Mouse (Mus musculus): ENCODE data around the gene Tmem150a. TPM values are rescaled to one million over a fixed set of nuclear protein-coding genes. Genes with fewer than 3 reads are reported as not detected.

The Tmem150a gene
- polyA plus RNA-seq, 1 experiment from 2014 or later, result 16.4 TPM

- 89% methylated on average over 4 of the region's 4 CpGs for WGBS
- no peak for ATAC-seq
Measured at GRCm38 (mm10) chr6:72367460-72367974, 12.3 kb downstream of the Tmem150a start.

GRCm38 (mm10) chr6:72369557-72369956 lies 14.3 kb downstream of the Tmem150a start:
- Histone ChIP-seq H3K4me2 (ENCODE audit: low read depth, low read length) (no peak overlapping the region), H3K9me3 (ENCODE audit: control insufficient read depth, low read length) (no peaks in the 10 kb centered on the region), H3K27me3 (replicated peaks; ENCODE audit: control insufficient read depth, insufficient read depth, low read length) (no peaks in the 10 kb centered on the region), H3K4me1 (ENCODE audit: control insufficient read depth, insufficient read depth, low read length) (peaks cover 22% of the 10 kb centered on the region; the same call in 1 of the 2 replicates), H3K4me3 (ENCODE audit: low read length) (no peak overlapping the region), H3K36me3 (ENCODE audit: control insufficient read depth, insufficient read depth, low read length) (no peaks in the 10 kb centered on the region), H3K27ac (ENCODE audit: low read length) (no peak overlapping the region), H3K9ac (ENCODE audit: low read depth, low read length) (no peak overlapping the region)
- ATAC-seq, result no peak
- 75% methylated on average over 4 of the region's 4 CpGs for WGBS

More at GRCm38 (mm10) chr6:72367460-72367974, 12.3 kb downstream of the Tmem150a start:
- Histone ChIP-seq H3K9me3 (ENCODE audit: control insufficient read depth, low read length) (no peaks in the 10 kb centered on the region), H3K4me3 (ENCODE audit: low read length) (no peak overlapping the region), H3K4me1 (ENCODE audit: control insufficient read depth, insufficient read depth, low read length) (peaks cover 13% of the 10 kb centered on the region; the same call in 1 of the 2 replicates), H3K9ac (ENCODE audit: low read depth, low read length) (no peak overlapping the region), H3K4me2 (ENCODE audit: low read depth, low read length) (no peak overlapping the region), H3K36me3 (ENCODE audit: control insufficient read depth, insufficient read depth, low read length) (no peaks in the 10 kb centered on the region), H3K27ac (ENCODE audit: low read length) (no peak overlapping the region), H3K27me3 (replicated peaks; ENCODE audit: control insufficient read depth, insufficient read depth, low read length) (no peaks in the 10 kb centered on the region)

DNA sequence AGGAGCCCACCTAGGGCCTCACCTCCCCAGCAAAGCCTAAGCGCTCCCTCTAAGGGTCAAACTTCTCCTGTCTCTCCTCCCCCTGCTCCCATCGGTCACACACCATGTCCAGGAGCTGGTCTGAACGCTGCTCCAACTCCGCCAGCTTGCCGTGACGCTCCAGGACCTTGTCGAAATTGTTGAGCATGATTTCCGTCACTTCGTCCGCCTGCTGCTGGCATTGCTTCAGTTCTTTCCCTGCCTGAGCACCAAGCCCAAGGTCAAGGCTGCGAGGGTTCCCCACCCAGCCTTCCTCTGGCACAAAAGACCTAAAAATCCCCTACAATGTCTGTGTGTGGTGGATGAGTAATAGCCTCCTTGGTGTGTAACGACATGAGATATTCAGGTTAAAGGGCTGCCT lies 14.8 kb downstream of the Tmem150a start:
- H3K4me1 ChIP-seq (ENCODE audit: control insufficient read depth, insufficient read depth, low read length), result peaks cover 25% of the 10 kb centered on the region
- no peak overlapping the region for H3K4me3 ChIP-seq (ENCODE audit: low read length)
- no peaks in the 10 kb centered on the region for H3K36me3 ChIP-seq (ENCODE audit: control insufficient read depth, insufficient read depth, low read length)
- ATAC-seq, result no peak
- no peak overlapping the region for H3K27ac ChIP-seq (ENCODE audit: low read length)
- H3K9me3 ChIP-seq (ENCODE audit: control insufficient read depth, low read length), result no peaks in the 10 kb centered on the region
- no peak overlapping the region; the same call in 1 of the 2 replicates for H3K9ac ChIP-seq (ENCODE audit: low read depth, low read length)
- H3K27me3 ChIP-seq (replicated peaks; ENCODE audit: control insufficient read depth, insufficient read depth, low read length), result no peaks in the 10 kb centered on the region
- no peak overlapping the region for H3K4me2 ChIP-seq (ENCODE audit: low read depth, low read length)
- WGBS, result 78% methylated on average over 12 of the region's 12 CpGs

DNA sequence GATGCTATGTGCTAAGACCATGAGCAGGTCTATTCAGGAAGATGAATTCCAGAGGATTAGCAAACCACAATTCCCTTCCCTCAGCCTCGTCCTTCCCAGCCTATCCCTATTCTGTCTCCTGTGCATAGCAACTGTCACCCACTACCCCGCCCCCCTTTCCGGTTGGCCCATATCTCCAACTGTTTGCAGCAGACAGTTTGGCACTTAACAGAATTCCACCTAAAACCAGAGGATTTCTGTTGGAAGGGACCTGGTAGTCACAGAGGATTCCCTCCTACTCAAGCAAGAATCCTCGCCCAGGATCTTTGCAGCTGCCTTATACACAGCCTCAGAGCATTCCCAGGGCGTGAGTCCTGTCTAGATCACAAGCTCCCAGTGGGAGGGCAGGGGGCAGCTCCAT lies 15.9 kb downstream of the Tmem150a start:
- Histone ChIP-seq H3K27ac (ENCODE audit: low read length) (no peak overlapping the region), H3K9me3 (ENCODE audit: control insufficient read depth, low read length) (no peaks in the 10 kb centered on the region), H3K4me1 (ENCODE audit: control insufficient read depth, insufficient read depth, low read length) (peaks cover 25% of the 10 kb centered on the region), H3K9ac (ENCODE audit: low read depth, low read length) (no peak overlapping the region), H3K4me2 (ENCODE audit: low read depth, low read length) (no peak overlapping the region), H3K27me3 (replicated peaks; ENCODE audit: control insufficient read depth, insufficient read depth, low read length) (no peaks in the 10 kb centered on the region), H3K36me3 (ENCODE audit: control insufficient read depth, insufficient read depth, low read length) (no peaks in the 10 kb centered on the region), H3K4me3 (ENCODE audit: low read length) (no peak overlapping the region)
- 38% methylated on average over 5 of the region's 5 CpGs for WGBS
- ATAC-seq, result peak; percentile 37; the same call in 1 of the 2 replicates

DNA sequence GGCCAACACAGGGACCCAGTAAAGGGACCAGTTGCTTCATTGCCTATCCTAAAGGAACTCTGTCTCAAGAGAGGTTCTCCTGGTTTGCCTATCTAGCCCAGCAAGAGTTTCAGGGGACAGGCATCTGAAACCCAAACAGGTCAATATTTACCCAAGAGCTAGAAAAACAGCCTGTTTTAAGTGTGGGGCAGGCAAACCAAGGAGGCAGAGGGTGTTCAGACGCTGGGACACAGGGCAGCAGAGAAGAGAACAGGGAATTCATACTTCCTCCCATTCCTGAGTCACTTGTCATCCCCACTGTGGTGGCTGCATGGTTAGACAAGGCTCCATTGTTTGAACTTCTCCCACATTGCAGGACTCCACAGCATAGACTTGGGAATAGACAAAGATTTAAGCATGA lies 16.3 kb downstream of the Tmem150a start:
- Histone ChIP-seq H3K4me1 (ENCODE audit: control insufficient read depth, insufficient read depth, low read length) (peaks cover 25% of the 10 kb centered on the region), H3K9ac (ENCODE audit: low read depth, low read length) (no peak overlapping the region), H3K36me3 (ENCODE audit: control insufficient read depth, insufficient read depth, low read length) (no peaks in the 10 kb centered on the region), H3K27me3 (replicated peaks; ENCODE audit: control insufficient read depth, insufficient read depth, low read length) (no peaks in the 10 kb centered on the region), H3K9me3 (ENCODE audit: control insufficient read depth, low read length) (no peaks in the 10 kb centered on the region), H3K27ac (ENCODE audit: low read length) (no peak overlapping the region), H3K4me2 (ENCODE audit: low read depth, low read length) (no peak overlapping the region), H3K4me3 (ENCODE audit: low read length) (no peak overlapping the region)
- no peak for ATAC-seq
- WGBS, result 26% methylated on average over 1 of the region's 1 CpGs

GRCm38 (mm10) chr6:72373184-72373583 lies 17.9 kb downstream of the Tmem150a start:
- Histone ChIP-seq H3K36me3 (ENCODE audit: control insufficient read depth, insufficient read depth, low read length) (no peaks in the 10 kb centered on the region), H3K27me3 (replicated peaks; ENCODE audit: control insufficient read depth, insufficient read depth, low read length) (no peaks in the 10 kb centered on the region), H3K9ac (ENCODE audit: low read depth, low read length) (no peak overlapping the region), H3K27ac (ENCODE audit: low read length) (no peak overlapping the region), H3K4me1 (ENCODE audit: control insufficient read depth, insufficient read depth, low read length) (peaks cover 25% of the 10 kb centered on the region), H3K9me3 (ENCODE audit: control insufficient read depth, low read length) (no peaks in the 10 kb centered on the region), H3K4me2 (ENCODE audit: low read depth, low read length) (no peak overlapping the region), H3K4me3 (ENCODE audit: low read length) (no peak overlapping the region)
- WGBS, result 72% methylated on average over 4 of the region's 4 CpGs
- ATAC-seq, result no peak

DNA sequence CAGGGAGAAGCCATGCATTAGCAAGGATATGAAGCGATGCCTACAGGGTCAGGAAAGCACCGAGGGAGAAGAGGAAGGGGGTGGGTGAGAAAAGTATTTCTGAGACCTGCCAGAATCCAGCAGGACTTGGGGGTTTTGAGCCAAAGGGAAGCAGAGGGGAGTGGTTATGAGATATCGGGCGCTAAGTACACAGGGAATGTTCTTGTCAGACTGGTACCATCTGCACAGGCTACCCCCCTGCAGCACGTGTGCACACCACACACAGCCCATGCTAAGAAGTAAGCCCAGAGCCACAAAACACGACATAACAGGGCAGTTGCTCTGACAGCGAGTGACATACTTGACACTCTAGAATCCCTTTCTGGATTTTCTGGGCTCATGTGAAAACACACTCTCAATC lies 19.0 kb downstream of the Tmem150a start:
- Histone ChIP-seq H3K27me3 (replicated peaks; ENCODE audit: control insufficient read depth, insufficient read depth, low read length) (no peaks in the 10 kb centered on the region), H3K4me3 (ENCODE audit: low read length) (no peak overlapping the region), H3K4me1 (ENCODE audit: control insufficient read depth, insufficient read depth, low read length) (peaks cover 25% of the 10 kb centered on the region), H3K4me2 (ENCODE audit: low read depth, low read length) (no peak overlapping the region), H3K27ac (ENCODE audit: low read length) (no peak overlapping the region), H3K9ac (ENCODE audit: low read depth, low read length) (no peak overlapping the region), H3K9me3 (ENCODE audit: control insufficient read depth, low read length) (no peaks in the 10 kb centered on the region), H3K36me3 (ENCODE audit: control insufficient read depth, insufficient read depth, low read length) (no peaks in the 10 kb centered on the region)
- WGBS, result 55% methylated on average over 7 of the region's 7 CpGs
- ATAC-seq, result peak; percentile 24; the same call in 1 of the 2 replicates

DNA sequence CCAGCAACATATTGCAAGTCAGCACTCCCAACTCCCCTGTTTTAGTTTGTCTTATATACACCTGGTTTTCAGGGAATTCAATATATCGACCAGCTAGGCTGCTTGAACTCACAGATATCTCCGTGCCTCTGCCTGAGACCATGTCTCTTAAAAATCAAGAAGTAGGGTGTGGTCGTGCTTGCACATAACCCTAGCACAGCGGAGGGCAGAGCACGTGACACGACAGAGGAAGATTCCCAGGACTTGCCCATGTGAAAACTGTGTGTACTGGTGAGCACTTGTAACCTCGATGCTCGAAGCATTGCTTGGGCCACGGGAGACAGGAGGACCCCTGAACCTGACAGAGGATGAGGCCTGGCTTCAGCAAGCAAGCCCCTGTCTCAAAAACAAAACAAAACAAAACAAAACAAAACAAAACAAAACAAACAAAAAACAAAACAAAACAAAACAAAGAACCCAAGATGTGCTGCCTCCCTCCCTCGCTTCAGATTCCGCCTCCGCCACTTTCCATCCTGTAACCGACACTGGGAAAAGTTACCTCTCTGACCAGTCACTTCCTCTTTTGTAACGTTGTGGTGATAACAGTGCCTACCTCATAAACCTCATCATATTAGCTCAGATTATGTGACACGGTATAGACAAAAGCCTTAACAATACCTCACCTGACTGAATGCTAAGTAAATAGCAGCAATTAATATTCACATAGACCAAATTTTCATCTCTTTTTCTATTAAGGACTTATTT lies 19.7 kb downstream of the Tmem150a start:
- Histone ChIP-seq H3K36me3 (ENCODE audit: control insufficient read depth, insufficient read depth, low read length) (no peaks in the 10 kb centered on the region), H3K27me3 (replicated peaks; ENCODE audit: control insufficient read depth, insufficient read depth, low read length) (no peaks in the 10 kb centered on the region), H3K27ac (ENCODE audit: low read length) (no peak overlapping the region), H3K9ac (ENCODE audit: low read depth, low read length) (no peak overlapping the region), H3K9me3 (ENCODE audit: control insufficient read depth, low read length) (no peaks in the 10 kb centered on the region), H3K4me2 (ENCODE audit: low read depth, low read length) (no peak overlapping the region), H3K4me1 (ENCODE audit: control insufficient read depth, insufficient read depth, low read length) (peaks cover 25% of the 10 kb centered on the region), H3K4me3 (ENCODE audit: low read length) (no peak overlapping the region)
- 68% methylated on average over 15 of the region's 15 CpGs for WGBS
- peak; percentile 43; the same call in 1 of the 2 replicates for ATAC-seq

- H3K9me3 ChIP-seq (ENCODE audit: control insufficient read depth, low read length), result no peaks in the 10 kb centered on the region
- no peaks in the 10 kb centered on the region for H3K27me3 ChIP-seq (replicated peaks; ENCODE audit: control insufficient read depth, insufficient read depth, low read length)
- no peak overlapping the region for H3K4me3 ChIP-seq (ENCODE audit: low read length)
- no peak overlapping the region for H3K9ac ChIP-seq (ENCODE audit: low read depth, low read length)
- peaks cover 7% of the 10 kb centered on the region; the same call in 1 of the 2 replicates for H3K4me1 ChIP-seq (ENCODE audit: control insufficient read depth, insufficient read depth, low read length)
- ATAC-seq, result no peak
- no peak overlapping the region for H3K27ac ChIP-seq (ENCODE audit: low read length)
- H3K36me3 ChIP-seq (ENCODE audit: control insufficient read depth, insufficient read depth, low read length), result no peaks in the 10 kb centered on the region
- no peak overlapping the region for H3K4me2 ChIP-seq (ENCODE audit: low read depth, low read length)
- WGBS, result 93% methylated on average over 8 of the region's 8 CpGs
Measured at GRCm38 (mm10) chr6:72378510-72379234, 23.4 kb downstream of the Tmem150a start.

All from intestine, embryonic 16.5 days (tissue).